Mouse (Mus musculus) MEL (cell line): ENCODE results near the gene Acsbg1. TPM values are rescaled to one million over a fixed set of nuclear protein-coding genes. Genes with fewer than 3 reads are reported as not detected.
"Not testable (repeated sequence)": the region's sequence is repeated elsewhere in the genome, so short reads cannot be mapped to it uniquely, and the experiment has no call there.

ENCODE experiments used
- DNase-seq: peaks from one replicate; pipeline ENCODE4 v3.0.0; 2011; ENCODE audit warnings: low read depth, low spot score
- H3K27ac ChIP-seq: 2 replicates; pipeline ENCODE4 v1.5.1; 2012; ENCODE audit warnings: low read depth, mild to moderate bottlenecking, control low read depth, low read length, moderate library complexity; ENCODE audit not compliant: control insufficient read depth
- H3K27me3 ChIP-seq, 2 experiments: fragments of 150-350 bp in 1 of 2; sonication (generic) in 1 of 2; 2 replicates each; pipeline ENCODE4 v1.6.1; 2012; ENCODE audit warnings: low read length in 2 of 2, mild to moderate bottlenecking in 2 of 2, improper control_type of control experiment in 1 of 2, moderate library complexity in 1 of 2; ENCODE audit not compliant: insufficient read depth in 2 of 2, control insufficient read depth in 1 of 2
- H3K36me3 ChIP-seq, 2 experiments: 2 replicates each; pipeline ENCODE4 v1.6.1; 2012 to 2014; ENCODE audit warnings: low read length in 2 of 2, improper control_type of control experiment in 1 of 2, inconsistent platforms in 1 of 2, mild to moderate bottlenecking in 1 of 2; ENCODE audit not compliant: insufficient read depth in 2 of 2, control insufficient read depth in 1 of 2
- H3K4me1 ChIP-seq, 2 experiments: fragments of 150-350 bp in 1 of 2; sonication (generic) in 1 of 2; 2 replicates each; pipeline ENCODE4 v1.6.1; 2012; ENCODE audit warnings: low read length in 2 of 2, improper control_type of control experiment in 1 of 2, mild to moderate bottlenecking in 1 of 2; ENCODE audit not compliant: insufficient read depth in 2 of 2, control insufficient read depth in 1 of 2
- H3K4me3 ChIP-seq, 2 experiments: fragments of 150-350 bp in 1 of 2; sonication (generic) in 1 of 2; 2 replicates each; pipeline ENCODE4 v1.5.1; 2012; ENCODE audit warnings: low read depth in 2 of 2, low read length in 2 of 2, mild to moderate bottlenecking in 2 of 2, moderate library complexity in 2 of 2, control low read depth in 1 of 2, improper control_type of control experiment in 1 of 2; ENCODE audit not compliant: control insufficient read depth in 1 of 2, insufficient read depth in 1 of 2
- H3K79me2 ChIP-seq: 2 replicates; pipeline ENCODE4 v1.6.1; 2012; ENCODE audit warnings: mild to moderate bottlenecking, low read length, moderate library complexity; ENCODE audit not compliant: control insufficient read depth, poor library complexity, insufficient read depth
- H3K9ac ChIP-seq: 2 replicates; pipeline ENCODE4 v1.6.1; 2012; ENCODE audit warnings: low read depth, mild to moderate bottlenecking, control low read depth, low read length, moderate library complexity; ENCODE audit not compliant: control insufficient read depth, poor library complexity, severe bottlenecking
- H3K9me3 ChIP-seq: fragments of 150-350 bp; sonication (generic); replicated peaks from 2 replicates; pipeline ENCODE4 v1.6.1; 2012; ENCODE audit warnings: mild to moderate bottlenecking, low read length, improper control_type of control experiment, moderate library complexity; ENCODE audit not compliant: insufficient read depth
- CHD2 ChIP-seq: IDR thresholded peaks from 2 replicates; pipeline ENCODE4 v1.6.1; 2011; ENCODE audit warnings: low read length, improper control_type of control experiment
- ELF1 ChIP-seq: IDR thresholded peaks from 2 replicates; pipeline ENCODE4 v1.6.1; 2014; ENCODE audit warnings: low read depth, mild to moderate bottlenecking, inconsistent platforms, low read length, improper control_type of control experiment, moderate library complexity
- EP300 ChIP-seq, 2 experiments: IDR thresholded peaks; 2 replicates each; pipeline ENCODE4 v1.6.1; 2011; ENCODE audit warnings: improper control_type of control experiment in 2 of 2, low read length in 2 of 2, low read depth in 1 of 2, mild to moderate bottlenecking in 1 of 2
- ETS1 ChIP-seq: IDR thresholded peaks from 2 replicates; pipeline ENCODE4 v1.6.1; 2012; ENCODE audit warnings: low read depth, mild to moderate bottlenecking, inconsistent platforms, low read length, improper control_type of control experiment, moderate library complexity
- GABPA ChIP-seq: IDR thresholded peaks from 2 replicates; pipeline ENCODE4 v1.6.1; 2012; ENCODE audit warnings: low read depth, mild to moderate bottlenecking, inconsistent platforms, low read length, improper control_type of control experiment, moderate library complexity
- GATA1 ChIP-seq: IDR thresholded peaks from 2 replicates; pipeline ENCODE4 v1.6.1; 2011; ENCODE audit warnings: low read depth, low read length, improper control_type of control experiment
- HCFC1 ChIP-seq: IDR thresholded peaks from 2 replicates; pipeline ENCODE4 v1.6.1; 2012; ENCODE audit warnings: low read depth, mild to moderate bottlenecking, inconsistent platforms, low read length, improper control_type of control experiment, moderate library complexity
- JUND ChIP-seq: IDR thresholded peaks from 2 replicates; pipeline ENCODE4 v1.6.1; 2011; ENCODE audit warnings: low read depth, mild to moderate bottlenecking, improper control_type of control experiment, low read length
- KAT2A ChIP-seq: conservative IDR thresholded peaks from 2 replicates; pipeline ENCODE4 v1.6.1; 2012; ENCODE audit warnings: low read depth, low read length, improper control_type of control experiment, inconsistent platforms
- MAFK ChIP-seq: IDR thresholded peaks from 2 replicates; pipeline ENCODE4 v1.6.1; 2011; ENCODE audit warnings: low read depth, mild to moderate bottlenecking, low read length, improper control_type of control experiment, borderline replicate concordance
- MAX ChIP-seq: IDR thresholded peaks from 2 replicates; pipeline ENCODE4 v1.6.1; 2011; ENCODE audit warnings: low read length, improper control_type of control experiment
- MYB ChIP-seq: IDR thresholded peaks from 2 replicates; pipeline ENCODE4 v1.6.1; 2011; ENCODE audit warnings: mild to moderate bottlenecking, low read depth, low read length, improper control_type of control experiment
- NELFE ChIP-seq: IDR thresholded peaks from 2 replicates; pipeline ENCODE4 v1.6.1; 2011; ENCODE audit warnings: low read depth, low read length, improper control_type of control experiment
- NRF1 ChIP-seq: IDR thresholded peaks from 2 replicates; pipeline ENCODE4 v1.6.1; 2014; ENCODE audit warnings: low read depth, mild to moderate bottlenecking, inconsistent platforms, low read length, improper control_type of control experiment, moderate library complexity; ENCODE audit not compliant: poor library complexity, insufficient read depth, severe bottlenecking
- POLR2AphosphoS2 ChIP-seq: IDR thresholded peaks from 2 replicates; pipeline ENCODE4 v1.6.1; 2011; ENCODE audit warnings: low read length, improper control_type of control experiment
- POLR2AphosphoS5 ChIP-seq: IDR thresholded peaks from 2 replicates; pipeline ENCODE4 v1.6.1; 2012; ENCODE audit warnings: low read depth, borderline replicate concordance, mild to moderate bottlenecking, inconsistent platforms, low read length, moderate library complexity, mixed read lengths
- RCOR1 ChIP-seq: IDR thresholded peaks from 2 replicates; pipeline ENCODE4 v1.6.1; 2012; ENCODE audit warnings: low read depth, mild to moderate bottlenecking, inconsistent platforms, low read length, improper control_type of control experiment
- TBP ChIP-seq: IDR thresholded peaks from 2 replicates; pipeline ENCODE4 v1.8.0; 2011; ENCODE audit warnings: low read depth, low read length, improper control_type of control experiment
- USF2 ChIP-seq, 2 experiments: IDR thresholded peaks; 2 replicates each; pipeline ENCODE4 v1.6.1; 2011 to 2012; ENCODE audit warnings: improper control_type of control experiment in 2 of 2, low read length in 2 of 2, borderline replicate concordance in 1 of 2, inconsistent platforms in 1 of 2, low read depth in 1 of 2, mild to moderate bottlenecking in 1 of 2; ENCODE audit not compliant: insufficient read depth in 1 of 2
- ZC3H11A ChIP-seq: IDR thresholded peaks from 2 replicates; pipeline ENCODE4 v1.6.1; 2012; ENCODE audit warnings: low read depth, mild to moderate bottlenecking, inconsistent platforms, low read length, improper control_type of control experiment
- ZKSCAN1 ChIP-seq: IDR thresholded peaks from 2 replicates; pipeline ENCODE4 v1.6.1; 2012; ENCODE audit warnings: low read depth, mild to moderate bottlenecking, inconsistent platforms, low read length, improper control_type of control experiment, moderate library complexity
- ZMIZ1 ChIP-seq: IDR thresholded peaks from 2 replicates; pipeline ENCODE4 v1.6.1; 2012; ENCODE audit warnings: low read depth, mild to moderate bottlenecking, inconsistent platforms, low read length, improper control_type of control experiment, moderate library complexity
- polyA plus RNA-seq, 2 experiments: library from polyadenylated mRNA; stranded (reverse) in 1 of 2; unstranded in 1 of 2; fragments of >175 nt in 1 of 2; fragments of >200 nt in 1 of 2; gene quantifications; 2 replicates each; pipeline versions ENCODE4 v1.2.1 to v1.2.4; 2012; ENCODE audit warnings: low replicate concordance in 2 of 2, low read depth in 1 of 2; ENCODE audit not compliant: insufficient read length in 2 of 2, insufficient read depth in 1 of 2, missing spikeins in 1 of 2
- total RNA-seq: library from RNA; depleted of rRNA; stranded (reverse); fragments of 300-350 nt; gene quantifications from 2 replicates; pipeline ENCODE4 v1.2.3, GENCODE M21; 2012

Gene Acsbg1
- total and polyA plus RNA-seq, 3 experiments: 8.3 to 8.8 TPM; not detected in 1

DNA sequence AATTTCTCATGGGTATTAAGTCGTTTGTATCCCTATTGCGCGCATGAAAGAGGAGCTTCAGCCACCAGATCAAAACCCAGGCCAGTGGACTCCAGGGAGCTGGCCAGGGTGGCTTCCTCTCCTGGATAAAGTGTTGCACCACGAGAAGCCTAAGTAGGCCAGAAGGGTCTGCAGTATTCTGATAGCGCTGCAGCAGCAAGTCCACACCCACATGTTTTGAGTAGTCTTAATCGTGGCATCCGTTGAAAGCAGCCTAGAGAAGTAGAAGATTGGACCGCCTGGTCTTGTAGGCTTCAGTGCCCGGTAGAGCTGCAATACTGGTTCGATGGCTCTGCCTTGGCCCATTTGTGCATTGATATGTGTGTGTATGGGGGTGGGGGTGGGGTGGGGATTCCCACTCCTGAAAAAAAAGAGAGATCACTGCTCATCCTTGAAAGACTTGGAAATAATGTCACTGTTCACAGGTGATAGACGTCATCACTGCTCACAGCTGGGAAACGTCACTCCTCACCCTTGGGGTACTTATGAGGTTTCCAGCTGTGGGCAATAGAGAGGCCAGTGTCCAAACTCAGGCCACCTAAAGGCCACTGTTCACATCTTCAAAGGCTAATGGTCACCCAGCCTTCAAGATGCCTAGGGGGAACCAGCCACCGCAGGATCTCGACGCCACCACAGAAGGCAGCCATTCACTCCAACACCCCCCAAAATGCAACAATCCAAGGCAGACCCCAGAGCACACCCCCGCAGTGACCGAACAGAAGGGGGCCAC, 36.8 kb upstream of the Acsbg1 start, which contains the start of gene Dnaja4 (continued):
- TF ChIP-seq EP300 (IDR thresholded peaks at IDR 0.05; ENCODE audit: low read depth in 1 of 2, low read length in 2 of 2) (peak; percentile 67 to 84), TBP (no peak), USF2 (IDR thresholded peaks at IDR 0.05; ENCODE audit: borderline replicate concordance in 1 of 2, insufficient read depth in 1 of 2, low read depth in 1 of 2, low read length in 2 of 2) (no peak), POLR2AphosphoS2 (no peak), RCOR1 (peak; percentile 61), CHD2 (no peak), POLR2AphosphoS5 (no peak), ELF1 (no peak), KAT2A (no peak)

GRCm38 (mm10) chr9:54691241-54691805, 29.7 kb upstream of the Acsbg1 start:
- not testable (repeated sequence) for H3K79me2 ChIP-seq, H3K27me3 ChIP-seq, H3K36me3 ChIP-seq, H3K9me3 ChIP-seq, H3K27ac ChIP-seq, H3K4me1 ChIP-seq
- peak; percentile 28 for DNase-seq
- Histone ChIP-seq H3K9ac (peak overlapping the region; percentile 52), H3K4me3 (peak overlapping the region; percentile 45 to 66)
- 0 out of 2 replicates have a peak, but pooled peaks have one; percentile 42 for TF ChIP-seq ELF1

DNA sequence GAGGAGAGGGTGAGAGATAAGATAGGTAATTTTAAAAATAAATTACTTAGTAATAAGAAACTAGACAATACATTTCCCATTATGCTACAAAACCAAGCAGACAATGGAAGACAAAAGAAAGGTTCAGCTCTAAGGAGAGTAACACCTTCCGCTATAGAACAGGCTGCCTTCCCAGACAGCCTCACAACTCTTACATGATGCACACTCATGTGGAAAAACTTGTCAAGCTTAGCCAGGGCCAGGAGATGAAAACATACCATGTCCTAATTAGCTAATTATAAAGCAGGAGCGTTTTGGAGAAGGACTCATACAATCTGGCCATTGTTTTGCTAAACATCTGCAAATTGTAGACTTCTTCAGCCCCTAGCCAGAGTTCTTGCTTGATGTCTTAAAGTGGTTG, 29.0 kb upstream of the Acsbg1 start:
- not testable (repeated sequence) for H3K4me1 ChIP-seq, H3K27ac ChIP-seq, H3K9me3 ChIP-seq, H3K4me3 ChIP-seq, H3K79me2 ChIP-seq, H3K27me3 ChIP-seq, H3K36me3 ChIP-seq, H3K9ac ChIP-seq, DNase-seq

GRCm38 (mm10) chr9:54689446-54689845, 27.8 kb upstream of the Acsbg1 start:
- Histone ChIP-seq H3K27me3 (peaks cover 2 to 8% of the 10 kb centered on the region in 2 experiments; a peak in 2 of 4 replicates), H3K4me1 (no peaks in the 10 kb centered on the region), H3K79me2 (no peaks in the 10 kb centered on the region), H3K9ac (no peak overlapping the region), H3K9me3 (no peaks in the 10 kb centered on the region), H3K27ac (no peak overlapping the region), H3K36me3 (no peaks in the 10 kb centered on the region), H3K4me3 (no peak overlapping the region)
- TF ChIP-seq JUND (no peak), ZKSCAN1 (no peak), ETS1 (no peak), MAFK (no peak), NRF1 (no peak), GATA1 (no peak), NELFE (no peak), ZC3H11A (no peak), GABPA (no peak), MAX (no peak), HCFC1 (no peak), ZMIZ1 (no peak), TBP (no peak), MYB (no peak)
- DNase-seq: no peak
